Mouse (Mus musculus) T-helper 1 cell (primary cell): ENCODE measurements around the gene Mns1.

ENCODE experiments used
- in situ Hi-C: fragments of 300-600 bp; cut with MboI, MseI; formaldehyde crosslinking; loops from one replicate; pipeline ENCODE4 v1.15.1; 2025; ENCODE audit warnings: high pct_unique_total_duplicates

The Mns1 gene

GRCm38 (mm10) chr9:72437822-72438701, at the start of gene Mns1:
TSS of gene Mns1 (plus strand) at chr9:72438011.
- in situ Hi-C loops, result no loop called here

GRCm38 (mm10) chr9:72388934-72389333, 48.9 kb upstream of the Mns1 start:
- in situ Hi-C loops, result no loop called here

GRCm38 (mm10) chr9:72389431-72390002, 48.3 kb upstream of the Mns1 start:
- in situ Hi-C loops, result no loop called here

DNA sequence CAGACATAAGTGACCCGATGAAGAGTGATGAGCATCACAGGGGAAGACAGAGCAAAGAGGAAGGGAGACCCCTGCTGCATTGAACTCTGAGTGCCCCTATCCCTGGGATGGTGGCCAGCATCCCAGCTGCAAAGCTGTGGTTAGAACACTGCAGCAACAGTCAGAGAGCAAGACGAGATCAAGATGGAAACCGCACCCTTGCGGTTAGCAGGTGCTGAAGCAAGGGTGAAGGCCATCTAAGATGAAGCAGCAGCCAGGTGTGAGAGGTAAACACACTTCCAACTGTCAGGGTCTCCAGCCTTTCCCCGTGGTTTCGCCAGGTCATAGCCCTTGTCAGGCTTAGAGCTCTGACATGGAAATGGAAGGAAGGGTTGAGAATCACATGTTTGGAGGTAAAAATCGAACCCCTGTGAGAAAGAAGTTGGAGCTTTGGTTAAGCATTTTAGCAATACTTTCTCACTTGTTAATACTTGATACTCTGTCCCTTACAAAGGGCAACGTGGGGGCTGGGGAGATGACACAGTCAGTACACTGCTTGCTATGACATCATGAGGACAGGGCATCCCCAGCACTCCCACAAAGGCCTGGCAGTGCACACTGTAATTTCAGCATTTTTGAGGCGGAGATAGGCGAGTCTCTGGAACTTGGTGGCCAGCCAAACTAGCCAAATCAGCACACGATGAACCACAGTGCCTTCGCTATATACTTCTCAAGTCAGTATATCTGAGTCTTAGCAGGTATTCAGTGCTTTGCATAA, 47.3 kb upstream of the Mns1 start:
- in situ Hi-C loops, result no loop called here

DNA sequence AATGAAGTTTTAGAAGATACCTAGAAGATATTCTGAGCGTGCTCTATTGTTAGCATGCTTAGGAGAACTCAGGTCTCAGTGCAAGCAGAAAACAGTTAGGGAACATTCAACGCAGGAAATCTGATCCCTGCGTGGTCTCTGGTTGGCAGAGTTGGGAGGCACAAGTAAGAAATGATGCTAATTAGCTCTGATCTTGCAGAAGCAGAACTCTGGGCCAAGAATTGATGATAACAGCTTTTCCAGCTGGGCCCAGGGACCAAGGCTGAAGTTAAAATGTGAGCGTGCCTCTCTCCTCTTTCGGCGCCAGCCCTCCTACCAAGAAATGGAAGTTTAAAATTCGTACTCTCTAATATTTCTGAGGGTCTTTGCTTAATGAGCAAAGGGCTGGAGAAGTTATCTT, 45.1 kb upstream of the Mns1 start:
- in situ Hi-C loops, result no loop called here

GRCm38 (mm10) chr9:72393238-72393637, 44.6 kb upstream of the Mns1 start:
- in situ Hi-C loops, result no loop called here

- in situ Hi-C loops, result no loop called here
These were observed 43.9 kb upstream of the Mns1 start for GRCm38 (mm10) chr9:72393869-72394341.

GRCm38 (mm10) chr9:72400121-72400520, 37.7 kb upstream of the Mns1 start:
- in situ Hi-C loops, result loop anchor here (10.0 kb wide), 1 partner anchor 135 kb away; no protein-coding TSS in a partner anchor

GRCm38 (mm10) chr9:72401769-72402168, 36.0 kb upstream of the Mns1 start:
- in situ Hi-C loops, result loop anchor here (10.0 kb wide), 1 partner anchor 137 kb away; no protein-coding TSS in a partner anchor

GRCm38 (mm10) chr9:72403421-72403820, 34.4 kb upstream of the Mns1 start:
- in situ Hi-C loops, result loop anchor here (10.0 kb wide), 1 partner anchor 139 kb away; no protein-coding TSS in a partner anchor

DNA sequence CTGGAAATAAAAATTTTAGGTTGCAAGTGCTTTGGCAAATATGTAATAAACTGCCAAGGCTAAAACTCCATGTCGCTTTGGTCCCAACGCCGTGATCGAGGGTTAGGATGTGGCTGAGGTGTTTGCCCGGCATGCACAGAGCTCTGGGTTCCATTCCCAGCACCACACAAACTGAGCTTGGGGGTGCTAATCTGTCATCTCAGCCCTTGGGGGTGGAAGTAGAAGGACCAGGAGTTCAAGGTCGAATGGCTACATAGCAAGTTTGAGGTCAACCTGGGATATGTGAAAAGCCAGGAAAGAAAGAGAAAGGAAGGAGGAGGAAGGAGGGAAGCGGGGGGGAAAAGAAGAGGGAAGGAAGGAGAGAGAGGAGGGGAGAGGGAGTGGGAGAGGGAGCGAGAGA, 33.4 kb upstream of the Mns1 start:
- in situ Hi-C loops, result loop anchor here (10.0 kb wide), 1 partner anchor 140 kb away; no protein-coding TSS in a partner anchor

DNA sequence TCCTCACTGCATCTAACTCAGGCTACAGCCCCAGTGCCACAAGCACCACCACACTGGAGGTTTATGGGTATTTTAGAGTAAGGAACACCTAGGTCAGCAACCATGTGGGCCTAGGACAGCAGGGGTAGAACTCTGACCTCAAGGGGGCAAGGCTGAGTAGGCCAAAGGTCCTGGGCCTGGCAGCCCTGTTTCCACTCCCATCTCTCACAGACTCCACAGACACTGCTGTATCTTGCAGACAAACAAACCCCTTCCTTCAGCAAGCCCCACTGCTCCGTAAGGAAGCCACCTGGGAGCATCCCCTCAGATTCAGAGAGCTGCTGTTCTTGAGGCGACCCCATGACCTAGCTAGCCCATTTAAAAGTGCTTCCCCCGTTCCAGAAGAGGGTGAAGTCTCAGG, 32.9 kb upstream of the Mns1 start:
- in situ Hi-C loops, result loop anchor here (10.0 kb wide), 1 partner anchor 140 kb away; no protein-coding TSS in a partner anchor

- in situ Hi-C loops, result loop anchor here (10.0 kb wide), 1 partner anchor 141 kb away; no protein-coding TSS in a partner anchor
These were observed 31.8 kb upstream of the Mns1 start for GRCm38 (mm10) chr9:72405882-72406638.

DNA sequence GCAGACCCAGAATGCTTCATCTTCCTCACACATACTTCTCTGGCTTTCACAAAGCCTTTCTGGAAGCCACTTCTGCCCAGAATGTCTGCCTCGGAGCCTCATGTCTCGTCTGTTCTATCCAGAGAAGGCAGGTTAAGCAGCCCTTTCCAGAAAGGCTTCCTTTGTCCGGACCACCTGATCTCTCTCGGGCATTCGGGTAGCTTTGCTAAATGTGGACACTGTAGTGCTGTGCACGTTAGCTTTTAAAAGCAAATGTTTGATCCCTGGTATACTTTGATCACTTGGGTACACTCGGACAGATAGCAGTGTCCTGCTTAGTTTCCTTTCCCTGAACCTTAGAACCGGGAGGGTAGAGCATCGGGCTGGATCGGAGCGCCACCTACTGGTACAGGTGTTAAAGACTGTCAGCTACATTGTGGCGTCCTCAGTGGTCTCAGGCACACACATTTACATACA, 29.7 kb upstream of the Mns1 start:
- in situ Hi-C loops, result loop anchor here (10.0 kb wide), 1 partner anchor 143 kb away; no protein-coding TSS in a partner anchor

- in situ Hi-C loops, result loop anchor here (10.0 kb wide), 1 partner anchor 145 kb away; no protein-coding TSS in a partner anchor
These were observed 28.2 kb upstream of the Mns1 start for GRCm38 (mm10) chr9:72409381-72410225.

GRCm38 (mm10) chr9:72411746-72412145, 26.1 kb upstream of the Mns1 start:
- in situ Hi-C loops, result no loop called here

- in situ Hi-C loops, result loop anchor here (5.0 kb wide), 1 partner anchor 591 kb away; no protein-coding TSS in a partner anchor
These were observed 19.4 kb upstream of the Mns1 start for GRCm38 (mm10) chr9:72418443-72418842.

GRCm38 (mm10) chr9:72420490-72420889, 17.3 kb upstream of the Mns1 start:
- in situ Hi-C loops, result no loop called here

GRCm38 (mm10) chr9:72422284-72422683, 15.5 kb upstream of the Mns1 start:
- in situ Hi-C loops, result no loop called here

DNA sequence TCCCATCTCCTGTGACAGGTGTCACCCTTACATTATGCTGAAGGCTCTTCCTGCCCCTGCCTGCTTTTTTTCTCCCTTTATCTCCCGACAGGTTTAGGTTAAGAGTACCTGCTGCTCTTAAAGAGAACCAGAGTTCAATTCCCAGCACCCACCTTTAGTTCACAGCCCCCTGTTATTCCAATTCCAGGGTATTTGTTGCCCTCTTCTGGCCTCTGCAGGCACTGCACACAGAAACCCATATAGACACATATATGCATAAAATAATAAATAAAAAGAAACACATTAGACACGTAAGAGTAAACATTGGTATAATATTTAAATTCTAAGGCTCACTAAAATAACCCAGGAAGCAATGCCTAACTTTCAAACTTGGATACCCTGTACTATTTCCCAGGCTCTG, 15.1 kb upstream of the Mns1 start:
- in situ Hi-C loops, result no loop called here
